Mouse (Mus musculus): ENCODE data around the gene Hsp90ab1. TPM values are rescaled to one million over a fixed set of nuclear protein-coding genes. Genes with fewer than 3 reads are reported as not detected.

The Hsp90ab1 gene
- total RNA-seq (2021) (1,000 to 10,000 TPM; 1,183 to 1,319 TPM), polyA plus RNA-seq (2012; rRNA removed) (464 and 736 TPM in 2 replicates)
- long read RNA-seq, transcript Hsp90ab1-201 (11 exons, 2,520 nt), result major isoform, 1,090 of 1,230 reads
- long read RNA-seq, partial matches to known transcripts, result 134 of 1,230 reads
- long read RNA-seq, other reads (novel, unspliced or antisense), result 6 of 1,230 reads

DNA sequence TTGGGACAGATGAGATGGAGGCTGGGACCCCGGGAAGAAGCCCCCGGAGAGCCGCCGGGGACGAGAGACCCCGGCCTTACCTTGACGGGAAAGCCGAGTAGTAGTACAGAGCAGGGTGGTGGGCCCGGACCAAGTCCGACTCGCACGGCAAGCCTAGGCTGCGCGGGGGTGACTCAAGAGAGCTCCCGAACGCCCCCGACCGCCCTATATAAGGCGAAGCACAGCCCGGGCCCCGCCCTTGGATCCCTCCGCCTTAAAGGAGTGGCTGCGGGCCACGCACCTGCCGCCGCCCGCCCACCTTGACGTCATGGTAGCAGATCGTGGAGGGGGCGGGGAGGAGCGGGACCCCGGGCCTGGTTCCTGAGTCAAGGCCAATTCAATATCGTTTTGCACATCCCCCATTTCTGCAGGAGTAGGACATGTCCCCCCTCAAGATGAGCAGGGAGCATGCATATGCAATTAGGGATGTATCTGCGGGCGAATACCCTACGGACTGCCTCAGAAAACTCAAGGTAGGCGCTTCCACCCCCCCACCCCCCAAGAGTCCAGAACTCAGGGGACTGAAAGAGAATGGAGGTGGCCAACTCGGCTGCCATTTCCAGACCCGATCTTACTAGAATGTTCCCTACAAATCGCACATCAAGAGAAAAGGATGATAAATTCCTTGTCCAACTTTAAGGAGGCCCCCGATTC lies at the start of gene Hsp90ab1:
Gene Hsp90ab1, minus strand, starts transcription at position 185 of the 693 bp plus-strand sequence.
- Histone ChIP-seq H3K27me3 (ENCODE audit: control insufficient read depth, insufficient read depth, low read length) (no peaks in the 10 kb centered on the region), H3K27ac (peak within 1 kb of the TSS; percentile 100), H3K9ac (ENCODE audit: low read depth, low read length) (peak within 1 kb of the TSS; percentile 94), H3K79me2 (replicated peaks; ENCODE audit: control insufficient read depth, insufficient read depth, low read length) (no peaks in the 10 kb centered on the region), H3K4me3 (peak within 1 kb of the TSS; percentile 97), H3K36me3 (ENCODE audit: control insufficient read depth, insufficient read depth, low read length) (peaks cover 14% of the 10 kb centered on the region), H3K4me1 (ENCODE audit: control insufficient read depth, insufficient read depth, low read length) (peaks cover 3% of the 10 kb centered on the region)
- intact Hi-C loops (cut with DNase I), result loop anchor here (5.0 kb wide), 1 partner anchor 454 kb away; no protein-coding TSS in a partner anchor
- TF ChIP-seq POLR2A (IDR thresholded peaks at IDR 0.05; ENCODE audit: insufficient read depth, low read depth, low read length), result peak; percentile 99
- no peak for TF ChIP-seq CTCF (IDR thresholded peaks at IDR 0.05)
- TF ChIP-seq EP300 (IDR thresholded peaks at IDR 0.05; ENCODE audit: insufficient read depth, low read depth, low read length), result peak; percentile 65; the same call in 1 of the 2 replicates
- under 1% methylated on average over 41 of the region's 41 CpGs for WGBS
- peak; percentile 98 to 100 for DNase-seq

DNA sequence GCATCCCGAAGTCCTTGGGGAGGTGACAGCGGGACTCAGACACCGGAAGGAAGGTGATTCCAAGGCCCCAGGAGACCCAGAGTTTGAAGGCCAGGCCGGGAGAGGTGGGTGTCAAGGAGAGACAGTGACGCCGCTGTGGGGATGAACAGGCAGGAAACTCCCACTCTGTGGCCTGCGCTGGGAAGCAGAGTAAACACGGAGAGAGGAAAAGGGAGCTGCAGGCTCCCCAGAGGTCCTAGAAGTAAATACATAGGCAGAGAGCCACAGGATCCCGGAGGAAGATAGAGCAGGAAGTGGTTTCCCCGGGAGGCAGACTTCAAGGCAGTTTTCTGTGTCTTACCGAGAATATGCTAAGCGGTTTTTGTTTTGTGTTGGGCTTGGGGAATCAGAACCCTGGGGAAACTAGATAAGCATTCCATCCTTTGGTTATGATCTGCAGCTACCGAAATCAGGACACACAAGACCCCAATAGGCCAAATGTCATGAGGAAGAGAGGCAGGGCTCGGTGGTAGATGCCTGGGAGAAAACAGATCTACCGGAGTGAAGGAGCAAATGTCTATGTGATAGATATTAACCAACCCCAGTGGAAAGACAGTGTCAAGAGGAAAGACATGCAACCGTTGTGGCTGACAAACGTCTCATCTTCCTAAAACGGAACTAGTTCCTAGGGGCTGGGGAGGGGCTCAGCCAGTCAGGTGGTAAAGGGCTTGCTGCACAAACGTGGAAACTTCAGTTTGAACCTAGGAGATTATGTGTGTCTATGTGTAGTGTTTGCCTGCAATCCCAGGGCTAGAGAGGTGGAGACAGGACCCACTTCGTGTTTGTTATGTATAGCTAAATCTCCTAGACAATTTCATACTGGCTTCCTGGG lies 46.5 kb upstream of the Hsp90ab1 start:
- Histone ChIP-seq H3K27me3 (ENCODE audit: control insufficient read depth, insufficient read depth, low read length) (no peaks in the 10 kb centered on the region), H3K36me3 (ENCODE audit: control insufficient read depth, insufficient read depth, low read length) (no peaks in the 10 kb centered on the region), H3K9ac (ENCODE audit: low read depth, low read length) (peak overlapping the region; percentile 54), H3K79me2 (replicated peaks; ENCODE audit: control insufficient read depth, insufficient read depth, low read length) (no peaks in the 10 kb centered on the region), H3K4me1 (ENCODE audit: control insufficient read depth, insufficient read depth, low read length) (peaks cover 3% of the 10 kb centered on the region), H3K4me3 (peak overlapping the region; percentile 36), H3K27ac (peak overlapping the region; percentile 88)
- DNase-seq, result peak; percentile 66 to 70
- TF ChIP-seq POLR2A (IDR thresholded peaks at IDR 0.05; ENCODE audit: insufficient read depth, low read depth, low read length) (no peak; the same call in 1 of the 2 replicates), EP300 (IDR thresholded peaks at IDR 0.05; ENCODE audit: insufficient read depth, low read depth, low read length) (0 out of 2 replicates have a peak, but pooled peaks have one; percentile 31)
- 26% methylated on average over 20 of the region's 20 CpGs for WGBS
- intact Hi-C loops (cut with DNase I), result loop anchor here (2.0 kb wide), 1 partner anchor 35 kb away; no protein-coding TSS in a partner anchor

DNA sequence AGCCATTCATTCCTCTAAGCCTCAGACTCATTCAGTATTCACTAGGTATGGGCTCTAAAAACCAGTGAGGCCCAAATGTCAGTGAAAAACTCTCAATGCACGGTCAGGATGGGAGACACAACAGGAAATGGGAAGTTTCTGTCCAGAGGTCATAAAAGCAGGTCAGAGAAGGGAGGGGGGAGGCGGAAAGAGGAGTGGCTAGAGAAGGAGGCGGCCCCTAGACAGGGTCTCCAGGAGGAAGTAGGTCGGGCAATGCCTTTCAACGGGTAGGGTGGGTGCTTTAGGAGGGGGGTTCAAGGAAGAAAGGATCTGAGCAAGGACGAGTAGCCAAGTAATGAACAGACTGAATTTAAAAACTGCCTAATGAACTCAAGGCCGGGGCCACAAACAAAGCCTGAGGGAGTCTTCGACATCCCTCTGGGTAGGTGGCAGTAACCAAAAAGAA lies 45.9 kb upstream of the Hsp90ab1 start:
- Histone ChIP-seq H3K4me3 (peak overlapping the region; percentile 36), H3K9ac (ENCODE audit: low read depth, low read length) (peak overlapping the region; percentile 54), H3K36me3 (ENCODE audit: control insufficient read depth, insufficient read depth, low read length) (no peaks in the 10 kb centered on the region), H3K79me2 (replicated peaks; ENCODE audit: control insufficient read depth, insufficient read depth, low read length) (no peaks in the 10 kb centered on the region), H3K27me3 (ENCODE audit: control insufficient read depth, insufficient read depth, low read length) (no peaks in the 10 kb centered on the region), H3K4me1 (ENCODE audit: control insufficient read depth, insufficient read depth, low read length) (peaks cover 3% of the 10 kb centered on the region), H3K27ac (peak overlapping the region; percentile 88)
- 31% methylated on average over 8 of the region's 8 CpGs for WGBS
- peak; percentile 24; the same call in 1 of the 2 replicates for TF ChIP-seq POLR2A (IDR thresholded peaks at IDR 0.05; ENCODE audit: insufficient read depth, low read depth, low read length)
- no peak for TF ChIP-seq EP300 (IDR thresholded peaks at IDR 0.05; ENCODE audit: insufficient read depth, low read depth, low read length)
- DNase-seq, result peak; percentile 75
- intact Hi-C loops (cut with DNase I), result loop anchor here (2.0 kb wide), 1 partner anchor 34 kb away; no protein-coding TSS in a partner anchor

DNA sequence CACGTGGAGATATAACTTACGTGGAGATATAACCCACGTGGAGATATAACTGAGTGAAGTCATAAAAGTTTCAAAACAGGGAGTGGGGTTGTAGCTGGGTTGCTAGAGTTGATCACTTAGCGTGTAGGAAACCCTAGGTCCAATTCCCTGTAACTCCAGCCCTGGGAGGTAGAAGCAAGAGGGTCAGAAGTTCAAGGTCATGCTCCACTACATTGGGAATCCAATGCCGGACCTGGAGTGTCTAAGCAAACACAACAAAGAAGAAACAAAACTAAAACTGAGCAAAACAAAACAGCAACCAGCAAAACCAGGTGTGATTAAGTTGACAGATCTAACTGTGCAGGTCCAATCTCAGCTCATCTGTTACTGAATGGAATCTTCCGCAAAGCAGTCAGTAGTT lies 44.6 kb upstream of the Hsp90ab1 start:
- Histone ChIP-seq H3K4me3 (no peak overlapping the region), H3K36me3 (ENCODE audit: control insufficient read depth, insufficient read depth, low read length) (no peaks in the 10 kb centered on the region), H3K79me2 (replicated peaks; ENCODE audit: control insufficient read depth, insufficient read depth, low read length) (no peaks in the 10 kb centered on the region), H3K9ac (ENCODE audit: low read depth, low read length) (no peak overlapping the region), H3K27ac (no peak overlapping the region), H3K4me1 (ENCODE audit: control insufficient read depth, insufficient read depth, low read length) (peaks cover 3% of the 10 kb centered on the region), H3K27me3 (ENCODE audit: control insufficient read depth, insufficient read depth, low read length) (no peaks in the 10 kb centered on the region)
- no peak for DNase-seq
- no peak for TF ChIP-seq CTCF (IDR thresholded peaks at IDR 0.05)
- TF ChIP-seq EP300 (IDR thresholded peaks at IDR 0.05; ENCODE audit: insufficient read depth, low read depth, low read length), result no peak
- TF ChIP-seq POLR2A (IDR thresholded peaks at IDR 0.05; ENCODE audit: insufficient read depth, low read depth, low read length), result no peak
- 92% methylated on average over 6 of the region's 6 CpGs for WGBS
- intact Hi-C loops (cut with DNase I), result loop anchor here (2.0 kb wide), 1 partner anchor 33 kb away; no protein-coding TSS in a partner anchor

DNA sequence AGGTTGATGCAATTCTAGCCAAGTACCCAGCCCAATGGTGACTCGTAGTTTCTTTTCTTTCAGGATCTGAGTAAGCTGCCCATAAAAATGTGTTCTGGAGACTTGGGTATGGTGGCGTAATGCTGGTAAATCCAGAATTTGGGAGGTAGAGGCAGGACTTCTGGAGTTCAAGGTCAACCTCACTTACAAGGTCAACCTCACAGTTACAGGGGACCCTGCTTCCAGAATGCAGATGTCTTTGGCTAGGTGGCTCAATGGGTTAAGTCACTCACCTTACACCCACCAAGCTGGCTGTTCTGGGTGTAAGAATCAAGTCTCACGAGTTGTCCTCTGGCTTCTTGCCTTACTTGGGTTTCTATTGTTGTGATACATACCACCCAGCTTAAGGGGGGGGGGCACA lies 43.6 kb upstream of the Hsp90ab1 start:
- no peak for DNase-seq
- H3K4me3 ChIP-seq, result no peak overlapping the region
- no peaks in the 10 kb centered on the region for H3K79me2 ChIP-seq (replicated peaks; ENCODE audit: control insufficient read depth, insufficient read depth, low read length)
- no peaks in the 10 kb centered on the region for H3K36me3 ChIP-seq (ENCODE audit: control insufficient read depth, insufficient read depth, low read length)
- no peaks in the 10 kb centered on the region for H3K27me3 ChIP-seq (ENCODE audit: control insufficient read depth, insufficient read depth, low read length)
- intact Hi-C loops (cut with DNase I), result no loop called here
- H3K9ac ChIP-seq (ENCODE audit: low read depth, low read length), result no peak overlapping the region
- H3K4me1 ChIP-seq (ENCODE audit: control insufficient read depth, insufficient read depth, low read length), result peaks cover 4% of the 10 kb centered on the region
- 75% methylated on average over 3 of the region's 3 CpGs for WGBS
- no peak overlapping the region for H3K27ac ChIP-seq
- no peak for TF ChIP-seq CTCF (IDR thresholded peaks at IDR 0.05)
- no peak for TF ChIP-seq POLR2A (IDR thresholded peaks at IDR 0.05; ENCODE audit: insufficient read depth, low read depth, low read length)
- no peak for TF ChIP-seq EP300 (IDR thresholded peaks at IDR 0.05; ENCODE audit: insufficient read depth, low read depth, low read length)
